Mouse (Mus musculus) megakaryocyte-erythroid progenitor cell, adult 5-6 weeks (primary cell): Measurements from ENCODE around the gene Pde6c. TPM values are rescaled to one million over a fixed set of nuclear protein-coding genes. Genes with fewer than 3 reads are reported as not detected.

ENCODE experiments used
- ATAC-seq: replicated peaks from 2 replicates; pipeline ENCODE4 v1.8.0; 2016; ENCODE audit warnings: mild to moderate bottlenecking, inconsistent platforms; ENCODE audit not compliant: severe bottlenecking, poor library complexity, low FRiP score, low TSS enrichment
- total RNA-seq, 2 experiments: library from RNA; stranded (forward) in 1 of 2; stranded (reverse) in 1 of 2; fragments of 200-1000, 215-1000 nt in 1 of 2; fragments of >200 nt in 1 of 2; fragmentation: Nextera tagmentation in 1 of 2; gene quantifications; 2 replicates each; pipeline ENCODE4 v1.2.3; 2014 to 2017

The Pde6c gene
- total RNA-seq, 2 experiments from 2014 or later: not detected

DNA sequence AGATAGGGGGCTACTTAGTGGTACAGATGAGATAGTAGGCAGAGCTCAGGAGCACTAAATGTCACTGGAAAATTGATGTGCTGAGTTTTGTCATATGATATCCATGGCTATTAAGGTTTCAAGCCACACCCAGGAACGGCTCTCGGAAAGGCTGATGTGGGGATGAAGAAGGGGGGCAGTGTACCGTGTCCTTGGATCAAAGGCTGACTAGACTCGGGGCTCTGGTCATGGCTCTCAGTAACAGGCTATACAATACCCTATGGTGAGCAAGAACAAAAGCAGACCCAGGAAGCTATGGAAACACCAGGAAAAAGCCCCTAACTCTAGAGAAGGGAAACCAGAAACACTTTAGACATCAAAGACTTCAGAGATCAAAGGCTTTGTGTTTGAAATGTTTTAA lies 99.9 kb downstream of the Pde6c start:
- ATAC-seq: no peak

Other genes with a start within 250 kb of the Pde6c start
- not detected in 2 replicates for gene Myof, start 89.2 kb upstream of the Pde6c start, total RNA-seq (2014; fragmentation: Nextera tagmentation)
- gene Myof, start 89.2 kb upstream of the Pde6c start, total RNA-seq (2017): 0.23 and 0.53 TPM in 2 replicates
- gene Cep55, start 77.8 kb upstream of the Pde6c start, total RNA-seq (2014; fragmentation: Nextera tagmentation): 3.9 and 4.6 TPM in 2 replicates
- 4.7 and 8.2 TPM in 2 replicates for gene Cep55, start 77.8 kb upstream of the Pde6c start, total RNA-seq (2017)
- not detected in 2 replicates for gene Ffar4, start 35.7 kb upstream of the Pde6c start, total RNA-seq (2014; fragmentation: Nextera tagmentation)
- not detected in 2 replicates for gene Ffar4, start 35.7 kb upstream of the Pde6c start, total RNA-seq (2017)
- not detected in 2 replicates for gene Rbp4, start 7.5 kb upstream of the Pde6c start, total RNA-seq (2014; fragmentation: Nextera tagmentation)
- gene Rbp4, start 7.5 kb upstream of the Pde6c start, total RNA-seq (2017): not detected in 2 replicates
- gene Fra10ac1, start 91.4 kb downstream of the Pde6c start, total RNA-seq (2014; fragmentation: Nextera tagmentation): 27.1 and 38.3 TPM in 2 replicates
- 38.5 and 49.8 TPM in 2 replicates for gene Fra10ac1, start 91.4 kb downstream of the Pde6c start, total RNA-seq (2017)
- not detected in 2 replicates for gene Lgi1, start 131.8 kb downstream of the Pde6c start, total RNA-seq (2014; fragmentation: Nextera tagmentation)
- gene Lgi1, start 131.8 kb downstream of the Pde6c start, total RNA-seq (2017): not detected in 2 replicates